Mouse (Mus musculus): ENCODE measurements around the gene Nub1.

Nub1 gene

DNA sequence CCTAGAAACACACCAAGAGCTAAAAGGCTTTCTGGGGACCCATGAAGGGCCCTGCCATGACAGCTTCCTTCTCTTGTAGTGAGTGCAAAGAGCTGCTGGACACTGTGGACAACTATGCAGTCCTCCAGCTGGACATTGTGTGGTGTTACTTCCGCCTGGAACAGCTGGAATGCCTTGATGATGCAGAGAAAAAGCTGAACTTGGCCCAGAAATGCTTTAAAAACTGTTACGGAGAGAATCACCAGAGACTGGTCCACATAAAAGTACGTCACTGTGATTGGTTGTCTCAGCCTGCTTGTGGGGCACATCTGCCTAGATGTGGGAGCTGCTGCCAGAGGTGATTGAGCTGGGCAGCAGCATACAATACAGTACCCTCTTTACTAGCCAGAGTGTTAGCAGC, 15.9 kb downstream of the Nub1 start:
- no peak for DNase-seq

DNA sequence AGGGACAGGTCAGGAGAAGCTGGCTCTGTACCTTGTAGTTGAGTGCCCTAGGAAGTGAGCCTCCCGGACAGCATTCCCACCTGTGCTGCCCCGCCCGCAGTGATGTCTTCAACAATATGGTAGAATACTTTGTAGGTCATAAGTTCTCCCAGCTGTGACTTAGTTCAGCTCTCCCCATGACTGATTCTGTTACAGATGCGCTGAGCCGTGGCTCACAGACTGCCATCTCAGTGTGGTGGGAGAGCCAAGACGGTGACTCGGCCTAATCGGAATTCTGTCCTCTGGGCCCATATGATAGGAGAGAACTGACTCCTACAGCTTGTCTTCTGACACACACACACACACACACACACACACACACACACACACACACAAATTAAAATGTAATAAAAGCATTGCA, 19.3 kb downstream of the Nub1 start:
- no peak for DNase-seq

DNA sequence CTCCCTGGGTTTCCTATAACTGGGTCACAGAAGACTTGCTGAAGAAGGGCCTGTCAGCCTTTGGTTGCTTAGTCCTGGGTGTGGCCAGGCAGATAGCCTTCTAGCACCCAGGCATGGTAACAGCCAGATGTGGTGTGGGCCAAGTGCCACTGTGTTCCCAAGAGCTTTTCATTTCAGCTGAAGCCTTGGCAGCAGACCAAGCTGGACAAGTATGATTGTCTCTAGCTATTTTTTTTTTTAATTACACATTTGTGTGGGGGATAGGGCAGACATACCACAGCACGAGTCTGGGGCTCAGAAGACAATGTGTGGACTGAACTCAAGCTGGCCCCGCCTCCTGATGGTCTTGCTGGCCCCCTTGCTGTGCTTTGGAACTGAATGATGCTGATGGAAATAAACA, 24.6 kb downstream of the Nub1 start:
- peak; percentile 52 to 55 for DNase-seq

DNA sequence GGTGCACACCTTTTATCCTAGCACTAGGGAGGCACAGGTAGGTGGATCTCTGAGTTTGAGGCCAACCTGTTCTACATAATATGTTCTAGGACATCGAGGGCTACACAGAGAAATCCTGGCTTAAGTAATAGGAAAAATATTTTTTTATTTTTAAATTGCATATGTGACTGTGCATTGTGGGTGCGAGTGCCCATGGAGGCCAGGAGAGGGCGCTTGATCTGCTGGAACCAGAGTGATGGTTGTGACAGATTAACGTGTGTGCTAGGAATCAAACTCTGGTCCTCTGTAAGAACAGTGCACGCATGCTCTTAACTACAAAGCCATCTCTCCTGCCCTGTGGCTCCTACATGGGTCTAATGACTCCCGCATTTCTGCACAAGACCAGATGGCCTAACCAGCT, 26.3 kb downstream of the Nub1 start:
- DNase-seq: no peak

DNA sequence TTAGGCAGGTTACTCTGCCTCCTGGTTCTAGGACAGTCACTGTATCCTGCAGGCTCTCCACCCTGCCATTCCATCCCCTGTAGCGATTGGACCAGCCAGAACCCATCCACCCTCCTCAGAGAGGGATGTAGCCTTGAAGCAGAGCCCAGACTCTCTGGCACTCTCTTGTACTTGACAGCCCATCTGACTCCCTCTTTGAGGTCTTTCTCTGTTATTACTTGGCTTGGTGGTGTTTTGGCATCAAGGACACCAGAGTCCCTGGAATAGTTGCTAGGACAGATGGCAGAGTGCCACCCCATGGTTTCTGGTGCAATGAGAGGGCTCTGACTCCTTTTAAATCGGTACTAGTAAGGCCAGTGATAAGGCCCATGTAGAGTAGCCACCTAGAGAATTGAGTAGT, 27.9 kb downstream of the Nub1 start:
- DNase-seq: peak; percentile 96

DNA sequence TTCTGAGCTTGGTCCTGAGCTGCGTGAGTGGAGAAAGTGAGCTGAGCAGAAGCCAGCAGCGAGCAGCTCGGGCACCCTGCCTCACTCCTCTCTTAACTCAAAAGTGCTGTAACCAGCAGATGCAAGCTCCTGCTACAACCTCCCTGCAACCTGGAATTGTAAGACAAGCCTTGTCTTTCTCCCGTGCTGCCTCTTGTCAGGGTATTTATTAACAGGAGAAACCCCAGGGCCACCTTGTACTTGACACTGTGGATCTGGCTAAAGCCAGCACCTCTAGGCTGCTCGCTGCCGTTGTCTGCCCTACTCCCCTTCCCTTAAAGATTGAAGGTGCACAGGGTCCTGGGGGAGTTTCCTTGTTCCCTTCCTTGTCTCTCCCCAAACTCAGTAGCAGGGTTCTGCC, 28.7 kb downstream of the Nub1 start:
- peak; percentile 42 to 56 for DNase-seq

DNA sequence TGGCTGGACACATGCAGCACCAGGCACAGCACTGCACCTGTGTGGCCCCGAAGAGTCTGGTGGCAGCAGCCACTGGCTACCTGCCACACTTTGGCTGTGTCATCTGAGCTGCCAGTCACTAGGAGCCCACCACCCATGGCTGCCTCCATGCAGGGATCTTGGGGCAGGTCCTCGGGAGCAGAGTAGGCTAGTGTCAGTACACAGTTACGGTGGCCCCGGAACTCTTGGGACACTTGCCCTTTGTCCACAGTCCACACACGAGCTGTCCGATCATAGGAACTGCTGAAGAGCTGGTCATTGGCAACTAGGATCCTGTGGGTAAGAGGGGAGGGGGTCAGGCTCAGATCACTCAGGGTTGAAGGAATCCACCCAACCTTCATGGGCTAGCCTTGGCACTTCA, 32.7 kb downstream of the Nub1 start:
- no peak for DNase-seq

DNA sequence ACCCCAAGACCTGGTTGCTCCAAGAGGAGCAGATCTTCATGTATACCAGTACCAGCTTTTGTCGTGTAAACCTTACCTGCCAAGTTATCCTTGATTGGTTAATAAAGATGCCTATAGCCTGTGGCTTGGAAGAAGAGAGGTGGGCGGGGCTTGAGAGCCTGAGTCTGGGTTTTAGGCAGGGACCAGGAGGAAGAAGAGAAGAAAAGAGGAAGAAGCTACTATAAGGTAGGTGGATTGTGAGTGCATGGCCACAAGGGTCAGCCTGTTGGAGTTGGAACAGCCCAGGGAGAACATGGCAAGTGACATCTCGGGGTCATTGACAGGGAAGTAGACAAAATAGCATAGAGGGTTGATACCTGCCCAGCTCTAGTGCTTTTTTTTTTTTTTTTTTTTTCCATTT, 34.5 kb downstream of the Nub1 start:
- no peak for DNase-seq

DNA sequence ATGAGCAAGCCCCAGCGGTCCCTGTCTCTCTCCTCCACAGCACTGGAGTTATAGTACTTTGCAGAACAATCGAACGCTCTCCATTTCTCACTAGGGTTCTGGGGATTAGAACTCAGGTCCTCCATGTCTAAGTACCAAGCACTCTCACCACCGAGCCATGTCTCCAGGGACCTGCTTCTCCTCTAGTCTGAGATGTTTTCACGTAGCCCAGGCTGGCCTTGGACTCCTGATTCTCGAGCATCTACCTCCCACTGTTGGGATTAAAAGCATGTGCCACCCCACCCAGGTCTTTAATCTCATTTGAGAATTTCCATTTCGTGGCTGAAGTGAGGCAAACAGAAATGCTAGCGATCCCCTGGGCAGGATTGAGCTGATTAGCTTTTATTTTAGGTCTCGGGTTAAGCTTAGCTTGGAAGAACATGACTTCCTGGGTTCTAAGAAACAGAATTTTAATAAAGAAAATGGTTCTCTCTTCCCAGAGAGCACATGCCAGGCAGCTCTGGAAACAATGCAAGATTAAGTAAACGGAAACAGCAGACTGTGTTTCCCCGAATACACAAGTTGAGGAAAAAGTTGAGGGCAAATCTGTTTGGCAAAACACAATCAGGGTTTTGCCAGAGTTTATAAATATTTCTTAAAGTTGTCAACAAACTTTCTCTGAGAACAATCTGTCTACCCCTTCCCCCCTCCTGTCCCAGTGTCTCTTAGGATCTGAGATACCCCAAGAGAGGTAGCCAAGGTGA, 38.4 kb downstream of the Nub1 start:
- DNase-seq: no peak

DNA sequence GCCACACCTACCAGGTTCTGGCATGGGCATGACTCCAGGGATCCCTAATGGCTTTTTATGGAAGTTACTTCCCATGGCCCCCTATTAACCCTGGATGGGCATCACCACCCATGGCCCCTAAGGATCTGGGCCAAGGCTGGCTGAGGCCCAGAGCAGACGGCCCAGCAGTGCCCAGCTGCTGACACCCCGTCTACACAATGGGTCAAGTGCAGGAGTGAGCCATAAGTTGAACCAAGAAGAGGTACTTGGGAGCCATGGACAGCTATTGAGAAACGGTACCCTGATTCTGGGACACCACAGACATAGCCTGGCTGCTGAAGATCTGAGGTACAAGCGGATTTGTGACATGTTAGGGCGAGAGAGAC, 38.9 kb downstream of the Nub1 start:
- DNase-seq: no peak

DNA sequence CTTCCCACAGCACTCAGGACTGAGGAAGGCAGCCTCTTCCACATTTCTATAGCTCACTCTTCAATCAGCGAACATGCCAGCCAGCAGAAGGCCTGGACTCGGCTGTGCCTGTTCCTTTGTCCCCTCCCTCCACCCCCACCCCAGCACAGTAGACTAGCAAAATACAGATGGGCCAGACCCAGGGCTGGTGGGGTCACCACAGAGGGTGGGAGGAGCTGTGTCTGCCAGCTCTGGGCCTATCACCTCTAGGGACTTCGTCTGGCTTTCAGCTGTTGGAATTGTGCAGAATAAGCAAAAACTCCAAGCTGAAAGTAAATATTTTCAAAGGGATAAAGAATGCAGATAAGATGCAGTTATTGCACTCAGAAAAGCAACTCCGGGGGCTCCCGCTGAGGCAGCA, 39.5 kb downstream of the Nub1 start:
- peak; percentile 36 to 41 for DNase-seq

DNA sequence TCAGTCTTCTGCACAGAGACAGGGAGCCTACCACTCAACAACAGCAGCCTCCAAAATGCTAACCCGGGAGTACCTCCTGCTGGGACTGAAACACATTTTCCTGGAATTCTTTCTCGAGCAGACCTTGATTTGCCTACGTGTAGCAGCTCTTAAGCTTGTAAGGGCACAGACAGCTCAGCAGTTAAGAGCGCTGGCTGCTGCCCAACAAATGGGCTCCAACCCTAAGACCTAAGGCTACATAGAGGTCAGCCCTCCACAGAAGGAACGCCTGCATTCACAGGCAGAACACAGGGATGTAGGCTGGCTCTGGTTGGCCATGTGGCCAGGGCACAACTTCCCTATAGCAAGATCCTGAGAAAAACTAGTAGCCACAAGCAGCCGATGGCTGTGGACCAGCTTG, 40.6 kb downstream of the Nub1 start:
- no peak for DNase-seq

DNA sequence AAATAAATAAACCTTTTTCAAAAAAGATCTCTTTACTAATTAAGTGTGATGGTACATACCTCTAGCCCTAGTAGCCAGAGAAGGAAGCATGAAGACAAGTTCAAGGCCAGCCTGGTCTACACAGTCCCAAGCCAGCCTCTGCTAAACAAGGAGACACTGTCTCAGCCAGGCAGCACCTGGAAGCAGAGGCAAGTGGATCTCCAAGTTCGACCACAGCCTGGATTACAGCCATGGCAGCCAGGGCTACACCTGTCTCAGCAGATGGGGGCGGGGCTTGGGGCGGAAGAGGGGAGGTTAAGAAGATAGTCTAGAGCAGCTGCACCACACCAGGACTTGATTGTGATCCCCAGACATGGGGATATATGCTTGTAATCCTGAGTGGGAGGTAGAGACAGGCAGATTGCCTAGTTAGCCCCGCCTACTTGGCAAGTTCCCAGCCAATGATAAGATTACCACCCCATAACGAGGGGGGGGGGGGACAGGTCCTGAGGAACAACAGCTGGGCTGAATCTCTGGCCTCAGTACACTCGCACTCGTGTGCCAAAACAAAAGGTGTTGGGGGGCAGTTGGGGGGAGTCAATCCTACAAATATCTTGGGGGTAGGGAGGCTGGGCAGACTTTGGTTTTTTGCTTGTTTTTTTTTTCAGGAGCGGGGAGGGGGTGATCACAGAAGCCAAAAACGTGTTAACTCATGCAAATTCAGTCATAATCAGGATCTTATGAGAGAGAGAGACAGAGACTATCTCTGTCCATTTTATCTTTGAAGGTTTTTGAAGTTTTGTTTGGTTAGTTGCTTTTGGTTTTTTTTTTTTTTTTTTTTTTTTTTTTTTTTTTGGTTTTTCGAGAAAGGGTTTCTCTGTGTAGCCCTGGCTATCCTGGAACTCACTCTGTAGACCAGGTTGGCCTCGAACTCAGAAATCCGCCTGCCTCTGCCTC, 41.8 kb downstream of the Nub1 start:
- DNase-seq: peak; percentile 72 to 75

DNA sequence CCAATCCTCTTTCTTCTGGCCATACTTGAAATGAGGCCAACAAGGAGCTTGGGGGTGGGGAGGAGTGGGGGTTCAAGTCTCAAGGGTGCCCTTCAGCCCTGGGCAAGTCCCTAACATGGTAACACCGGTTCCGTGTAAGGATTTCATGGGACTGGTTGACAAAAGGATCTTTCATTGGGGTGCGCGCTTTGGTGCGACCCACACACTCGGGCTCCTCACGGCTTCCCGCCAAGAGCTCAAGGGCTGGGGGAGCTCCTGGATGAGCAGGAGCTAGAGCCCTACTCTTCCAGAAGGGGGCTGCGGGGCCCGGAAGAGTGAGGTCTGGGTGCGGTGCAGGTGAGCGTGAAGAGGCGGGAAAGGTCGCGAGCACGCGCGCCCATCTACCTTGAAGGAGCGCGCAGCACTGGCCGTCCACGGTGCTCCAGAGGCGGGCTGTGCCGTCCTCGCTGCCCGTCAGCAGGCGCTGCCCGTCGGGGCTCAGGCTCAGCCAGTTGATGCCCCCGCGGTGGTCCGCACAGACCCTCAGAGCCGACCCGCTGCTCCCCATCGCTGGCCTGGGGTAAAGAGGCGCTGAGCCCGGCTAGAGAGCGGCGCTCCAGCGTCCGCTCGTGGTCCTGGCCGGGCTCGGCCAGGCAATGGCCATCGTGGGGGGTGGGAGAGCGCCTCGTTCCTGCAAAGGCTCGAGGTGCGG, 44.6 kb downstream of the Nub1 start:
- peak in 1 of 2 experiments; percentile 29 for DNase-seq

DNA sequence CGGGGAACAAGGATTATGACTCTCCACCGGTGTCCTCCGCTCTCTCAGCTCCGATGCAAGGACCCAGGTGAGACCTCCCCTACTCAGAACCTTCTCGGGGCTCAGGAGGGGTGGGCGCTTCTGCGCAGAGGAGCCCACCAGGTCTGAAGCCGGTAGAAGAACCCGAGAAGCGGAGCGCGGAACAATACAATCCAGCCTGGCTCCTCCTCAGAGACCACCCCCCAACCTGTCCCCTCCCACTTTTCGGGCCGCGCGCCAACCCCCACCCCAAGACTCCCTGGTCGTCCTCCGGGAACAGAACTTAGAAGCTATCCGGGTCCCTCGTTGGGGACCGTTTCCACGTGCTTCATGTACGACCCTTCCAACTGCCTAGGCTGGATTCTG, 45.1 kb downstream of the Nub1 start, which contains the start of gene Wdr86:
Gene Wdr86 (minus strand): TSS at position 240 of the 384 bp plus-strand sequence.
- DNase-seq: peak; percentile 37 to 39

DNA sequence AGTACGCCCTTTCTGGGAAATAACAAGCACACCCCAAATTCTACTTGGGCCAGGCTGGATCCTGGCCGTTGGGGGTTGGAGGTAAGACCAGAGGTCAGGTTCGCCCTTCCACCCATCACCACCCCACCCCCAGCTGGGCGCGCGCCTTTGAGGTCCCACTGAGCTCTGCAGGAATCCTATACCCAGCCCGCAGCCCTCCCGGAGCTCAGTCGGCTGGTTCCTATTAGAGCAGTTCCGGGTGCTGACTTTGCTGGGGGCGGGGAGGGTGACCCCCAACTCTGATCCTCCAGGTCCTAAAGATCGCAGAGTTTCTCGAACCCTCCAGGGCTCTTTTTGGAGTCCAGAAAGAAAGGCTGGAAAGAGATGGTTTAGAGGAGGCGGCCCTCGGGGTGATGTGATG, 45.7 kb downstream of the Nub1 start:
- DNase-seq: no peak

DNA sequence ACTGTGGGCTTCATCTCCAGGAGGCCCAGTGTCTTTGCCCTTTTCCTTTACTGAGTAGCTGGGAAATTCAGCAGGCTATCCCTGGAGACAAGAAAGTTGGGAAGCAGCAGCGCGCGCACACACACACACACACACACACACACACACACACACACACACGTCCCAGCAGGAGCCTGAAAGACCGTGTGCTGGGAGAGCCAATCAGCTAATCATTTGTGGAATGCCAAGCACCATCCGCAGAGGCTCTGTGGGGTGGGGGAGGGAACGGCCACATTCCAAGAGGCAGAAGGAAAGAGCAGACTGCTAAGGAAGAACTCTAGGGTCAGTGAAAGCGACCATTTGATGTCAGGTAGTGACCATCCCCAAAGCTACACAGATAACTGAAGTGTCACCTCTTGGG, 47.8 kb downstream of the Nub1 start:
- DNase-seq: peak; percentile 25 to 39

DNA sequence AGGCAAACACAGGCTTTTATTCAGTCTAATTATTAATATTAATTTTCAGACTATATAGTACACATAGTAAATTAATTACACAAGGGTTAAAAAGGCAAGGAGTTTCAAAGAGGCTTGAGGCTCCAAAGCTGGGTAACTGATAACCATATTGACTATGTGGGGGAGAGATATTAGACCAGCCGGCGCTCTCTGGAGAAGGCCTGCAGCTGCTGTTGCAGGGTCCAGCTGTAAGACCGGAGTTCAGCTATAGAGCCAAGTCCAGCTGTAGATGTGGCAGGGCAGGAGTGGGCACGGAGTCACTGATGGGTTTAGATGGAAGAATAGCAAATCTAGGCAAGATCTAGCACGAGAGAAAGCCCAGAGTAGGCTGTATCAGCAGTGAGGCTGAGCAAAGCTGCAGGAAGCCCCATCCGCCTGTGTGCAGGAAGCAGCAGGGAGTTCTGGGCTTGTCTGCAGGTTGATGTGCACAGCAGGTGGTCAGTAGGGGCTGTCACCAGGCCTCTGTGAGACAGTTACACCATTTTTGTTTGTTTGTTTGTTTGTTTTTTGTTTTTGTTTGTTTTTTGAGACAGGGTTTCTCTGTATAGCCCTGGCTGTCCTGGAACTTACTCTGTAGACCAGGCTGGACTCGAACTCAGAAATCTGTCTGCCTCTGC, 48.6 kb downstream of the Nub1 start:
- no peak for DNase-seq

DNA sequence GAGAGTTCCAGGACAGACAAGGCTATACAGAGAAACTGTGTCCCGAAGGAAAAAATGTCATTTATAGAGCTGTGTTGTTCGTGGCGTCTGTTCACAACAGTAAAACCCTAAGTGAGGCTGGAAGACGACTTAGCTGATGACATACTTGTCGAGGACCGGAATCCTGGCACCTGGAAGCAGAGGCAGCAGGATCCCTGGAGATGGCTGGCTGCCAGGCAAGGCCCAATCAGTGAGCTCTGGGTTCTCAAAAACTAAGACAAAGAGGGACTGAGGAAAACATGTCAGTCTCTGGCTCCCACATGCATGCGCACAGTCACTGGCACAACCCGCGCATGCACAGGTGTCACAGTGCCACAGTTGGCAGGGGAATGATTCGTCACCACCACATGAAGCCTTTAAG, 52.3 kb downstream of the Nub1 start:
- peak; percentile 45 to 50 for DNase-seq

DNA sequence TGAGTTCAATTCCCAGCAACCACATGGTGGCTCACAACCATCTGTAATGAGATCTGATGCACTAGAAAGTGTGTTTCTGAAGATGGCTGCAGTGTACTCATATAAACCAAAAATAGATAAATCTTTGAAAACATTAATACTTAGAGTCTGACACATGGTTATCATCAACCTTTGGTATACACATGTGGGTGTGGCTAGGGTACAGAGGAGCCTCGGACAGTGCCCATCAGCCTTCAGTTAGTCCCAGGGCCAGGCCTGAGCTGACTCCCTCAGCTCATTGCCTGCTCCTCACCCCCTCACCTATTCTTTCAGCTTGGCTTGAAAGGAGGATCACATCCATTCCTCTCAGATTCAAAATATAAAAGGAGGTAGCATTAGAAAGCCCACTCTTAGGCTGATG, 53.2 kb downstream of the Nub1 start:
- DNase-seq: no peak

DNA sequence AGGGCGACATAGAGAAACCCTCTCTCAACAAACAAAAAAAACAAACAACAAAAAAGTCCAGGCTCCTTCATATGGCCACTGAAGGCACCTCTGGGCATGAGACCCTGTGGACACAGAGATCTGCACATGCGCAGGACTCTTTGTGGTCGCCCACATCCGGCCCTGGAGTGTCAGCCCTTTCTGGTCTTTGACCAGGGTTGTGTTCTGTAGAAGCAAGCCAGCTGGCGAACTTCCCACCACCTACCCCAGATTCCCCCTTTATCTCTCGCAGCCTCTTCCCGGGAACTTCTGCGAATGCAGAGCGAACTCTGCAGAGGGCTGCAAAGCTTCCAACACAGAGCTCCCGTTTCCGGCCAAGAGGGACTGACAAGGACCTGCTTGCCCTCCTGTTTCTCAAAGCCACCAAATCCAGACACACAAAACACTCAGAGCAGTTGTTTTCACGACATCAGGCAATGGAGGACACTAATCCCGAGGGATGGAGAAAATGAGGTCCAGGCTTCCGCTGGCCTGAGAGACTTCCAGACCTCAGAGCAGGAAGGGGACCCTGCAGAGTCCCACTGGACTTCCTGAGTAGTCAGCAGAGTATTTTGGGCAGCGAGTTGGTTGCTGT, 53.9 kb downstream of the Nub1 start:
- DNase-seq: peak; percentile 46 to 61

DNA sequence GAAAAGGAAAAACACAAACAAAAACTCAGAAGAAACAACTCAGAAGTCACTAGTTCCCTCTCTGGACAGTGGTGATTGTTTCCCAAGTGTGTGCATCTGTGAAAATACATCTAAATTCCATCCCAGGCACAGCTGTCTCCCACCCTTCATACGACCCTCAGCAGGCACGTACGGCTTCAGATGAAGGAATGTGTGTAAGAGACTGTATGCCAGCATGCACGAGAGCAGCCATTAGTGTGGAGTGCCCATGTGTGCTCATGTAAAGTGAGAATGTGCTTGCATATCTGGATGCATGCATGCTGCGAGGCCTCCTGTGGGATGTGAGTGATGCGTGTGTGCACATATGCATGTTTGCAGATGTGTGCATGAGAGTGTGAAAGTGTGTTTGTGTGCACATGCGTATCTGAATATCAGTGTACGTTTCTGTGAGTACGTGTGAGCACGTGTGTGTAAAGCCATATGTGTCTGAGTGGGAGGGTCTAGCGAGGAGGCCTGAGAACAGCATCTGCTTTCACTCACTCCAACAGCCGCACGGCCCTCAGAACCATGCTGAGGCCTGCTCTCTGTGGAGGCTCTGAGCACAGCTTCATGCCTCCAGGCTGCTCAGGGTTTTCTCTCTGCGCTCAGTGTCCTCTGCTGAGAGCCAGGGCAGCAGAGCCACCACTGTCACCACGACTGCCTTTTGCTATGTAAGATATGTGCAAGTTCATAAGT, 56.0 kb downstream of the Nub1 start:
- no peak for DNase-seq
